Mouse (Mus musculus) megakaryocyte, embryonic 14.5 days (primary cell): ENCODE measurements around the gene Foxa3.

Experiments
- FLI1 ChIP-seq: IDR thresholded peaks from 2 replicates; pipeline ENCODE4 v1.6.1; 2012; ENCODE audit warnings: low read length, inconsistent platforms, mixed read lengths
- GATA1 ChIP-seq: IDR thresholded peaks from 3 replicates; pipeline ENCODE4 v1.6.1; 2012; ENCODE audit warnings: mixed read lengths, low read length, inconsistent platforms, borderline replicate concordance

- TF ChIP-seq GATA1 (no peak), FLI1 (no peak)
These were observed 22.1 kb downstream of the Foxa3 start for GRCm38 (mm10) chr7:19001066-19001806.
